Mouse (Mus musculus): ENCODE results near the gene Rimbp2. TPM values are rescaled to one million over a fixed set of nuclear protein-coding genes. Genes with fewer than 3 reads are reported as not detected.

The Rimbp2 gene
- total RNA-seq (2023): not detected in 4 replicates

GRCm38 (mm10) chr5:128953278-128954070 is at the start of gene Rimbp2:
TSS of gene Rimbp2 (minus strand) at chr5:128953486.

Other genes with a start within 250 kb of the Rimbp2 start
- gene Stx2, start 55.1 kb upstream of the Rimbp2 start, total RNA-seq (2023): 9.2 to 12.9 TPM (median 10.7 TPM) in 4 replicates
- 105 to 120 TPM (median 114 TPM) in 4 replicates for gene Ran, start 66.6 kb upstream of the Rimbp2 start, total RNA-seq (2023)
- gene Adgrd1, start 143.3 kb upstream of the Rimbp2 start, total RNA-seq (2023): 0.30 to 0.44 TPM (median 0.32 TPM) in 4 replicates